Mouse (Mus musculus) liver, adult 2 months (tissue): ENCODE results near the gene Ubash3b. TPM values are rescaled to one million over a fixed set of nuclear protein-coding genes. Genes with fewer than 3 reads are reported as not detected.

ENCODE experiments used
- DNase-seq: peaks from one replicate; pipeline ENCODE4 v3.0.0-alpha.2; 2011; ENCODE audit warnings: low read depth, low spot score; ENCODE audit errors: extremely low read depth
- H3K27ac ChIP-seq: fragments of 200-500 bp; replicated peaks from 2 replicates; pipeline ENCODE4 v1.5.1; 2012; ENCODE audit warnings: low read depth, mild to moderate bottlenecking, control low read depth, inconsistent platforms, low read length; ENCODE audit not compliant: insufficient read depth
- H3K27me3 ChIP-seq: fragments of 200-500 bp; 2 replicates; pipeline ENCODE4 v1.6.1; 2012; ENCODE audit warnings: mild to moderate bottlenecking, moderate library complexity, low read length, inconsistent platforms; ENCODE audit not compliant: control insufficient read depth, insufficient read depth
- H3K36me3 ChIP-seq: fragments of 200-500 bp; 2 replicates; pipeline ENCODE4 v1.6.1; 2012; ENCODE audit warnings: low read length, inconsistent platforms; ENCODE audit not compliant: control insufficient read depth, insufficient read depth
- H3K4me1 ChIP-seq: fragments of 200-500 bp; 2 replicates; pipeline ENCODE4 v1.6.1; 2011; ENCODE audit warnings: low read length; ENCODE audit not compliant: control insufficient read depth, insufficient read depth
- H3K4me3 ChIP-seq: fragments of 200-500 bp; 2 replicates; pipeline ENCODE4 v1.5.1; 2011; ENCODE audit warnings: low read depth, mild to moderate bottlenecking, control low read depth, low read length, moderate library complexity; ENCODE audit not compliant: insufficient read depth
- H3K79me2 ChIP-seq: fragments of 200-500 bp; 2 replicates; pipeline ENCODE4 v1.6.1; 2012; ENCODE audit warnings: inconsistent platforms, mild to moderate bottlenecking, low read length, moderate library complexity; ENCODE audit not compliant: control insufficient read depth, insufficient read depth
- H3K9ac ChIP-seq: fragments of 200-500 bp; 2 replicates; pipeline ENCODE4 v1.6.1; 2012; ENCODE audit warnings: low read depth, mild to moderate bottlenecking, control low read depth, inconsistent platforms, low read length
- CTCF ChIP-seq: fragments of 200-500 bp; IDR thresholded peaks from 2 replicates; pipeline ENCODE4 v1.5.1; 2011; ENCODE audit warnings: low read depth, low read length, control low read depth
- POLR2A ChIP-seq: fragments of 200-500 bp; IDR thresholded peaks from 2 replicates; pipeline ENCODE4 v1.6.1; 2011; ENCODE audit warnings: low read length, control low read depth; ENCODE audit not compliant: insufficient read depth; ENCODE audit errors: extremely low read depth
- WGBS: fragments of 180-500 bp; shearing (Covaris S2); methylation state at CpG from one replicate; pipeline ENCODE4 v1.1.7; 2018; 5-methylcytosine and 5-hydroxymethylcytosine counted together
- polyA plus RNA-seq: library from polyadenylated mRNA; depleted of rRNA; stranded (reverse); fragments of >200 nt; gene quantifications from 2 replicates; pipeline ENCODE4 v1.2.3, GENCODE M21; 2012
- total RNA-seq: library from RNA; depleted of rRNA; stranded (reverse); fragments of >200 nt; gene quantifications from 2 replicates; pipeline ENCODE4 v1.2.3, GENCODE M21; 2014

Gene Ubash3b
- total and polyA plus RNA-seq, 2 experiments: 0.65 to 0.76 TPM

DNA sequence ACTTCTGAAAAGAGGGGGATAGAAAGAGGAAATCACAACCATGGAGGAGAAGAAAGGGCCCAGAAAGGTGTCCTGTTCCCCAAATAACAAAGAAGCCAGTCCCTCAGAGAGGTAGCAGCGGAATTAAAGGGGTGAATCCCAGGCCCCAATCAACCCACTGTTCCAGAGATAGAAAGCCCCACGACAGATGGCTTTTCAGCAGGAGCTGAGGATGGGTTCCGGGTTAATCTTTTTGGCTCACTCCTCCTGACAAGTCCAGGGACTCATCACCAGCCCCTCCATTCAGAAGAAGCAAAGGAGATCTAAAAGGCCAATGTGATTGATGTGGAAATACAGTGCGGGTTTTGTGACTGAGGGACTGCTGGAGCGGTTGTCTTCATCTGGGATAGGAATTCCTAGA lies 117.9 kb downstream of the Ubash3b start:
- H3K36me3 ChIP-seq: no peaks in the 10 kb centered on the region
- H3K4me3 ChIP-seq: no peak overlapping the region
- TF ChIP-seq POLR2A (no peak), CTCF (no peak)
- no peaks in the 10 kb centered on the region for H3K4me1 ChIP-seq
- no peaks in the 10 kb centered on the region for H3K79me2 ChIP-seq
- no peak overlapping the region for H3K27ac ChIP-seq
- H3K9ac ChIP-seq: no peak overlapping the region
- H3K27me3 ChIP-seq: no peaks in the 10 kb centered on the region
- WGBS: 93% methylated on average over 5 of the region's 5 CpGs
- no peak for DNase-seq

DNA sequence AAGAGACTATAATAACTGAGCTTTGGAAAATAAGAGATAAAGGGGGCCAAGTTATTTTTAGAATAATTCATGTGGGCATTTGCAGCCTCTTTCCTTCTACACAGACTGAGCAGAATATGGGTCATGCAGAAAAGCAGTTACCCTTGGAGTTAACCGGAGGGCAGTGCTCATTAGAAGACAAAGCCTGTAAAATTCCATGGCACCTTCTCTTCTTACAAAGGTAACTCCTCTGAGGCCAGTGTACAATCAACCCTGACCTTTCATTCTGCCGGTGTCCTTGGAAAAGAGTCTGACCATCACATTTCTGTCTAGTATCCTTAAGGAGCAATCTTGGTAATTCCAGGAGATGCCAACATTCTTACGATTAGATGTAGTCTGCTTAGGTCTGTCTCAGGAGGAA lies 120.1 kb downstream of the Ubash3b start:
- DNase-seq: no peak
- no peaks in the 10 kb centered on the region for H3K4me1 ChIP-seq
- H3K27me3 ChIP-seq: no peaks in the 10 kb centered on the region
- H3K27ac ChIP-seq: no peak overlapping the region
- no peaks in the 10 kb centered on the region for H3K36me3 ChIP-seq
- H3K9ac ChIP-seq: no peak overlapping the region
- 87% methylated on average over 3 of the region's 3 CpGs for WGBS
- no peak overlapping the region for H3K4me3 ChIP-seq
- TF ChIP-seq CTCF (no peak), POLR2A (no peak)
- H3K79me2 ChIP-seq: no peaks in the 10 kb centered on the region

DNA sequence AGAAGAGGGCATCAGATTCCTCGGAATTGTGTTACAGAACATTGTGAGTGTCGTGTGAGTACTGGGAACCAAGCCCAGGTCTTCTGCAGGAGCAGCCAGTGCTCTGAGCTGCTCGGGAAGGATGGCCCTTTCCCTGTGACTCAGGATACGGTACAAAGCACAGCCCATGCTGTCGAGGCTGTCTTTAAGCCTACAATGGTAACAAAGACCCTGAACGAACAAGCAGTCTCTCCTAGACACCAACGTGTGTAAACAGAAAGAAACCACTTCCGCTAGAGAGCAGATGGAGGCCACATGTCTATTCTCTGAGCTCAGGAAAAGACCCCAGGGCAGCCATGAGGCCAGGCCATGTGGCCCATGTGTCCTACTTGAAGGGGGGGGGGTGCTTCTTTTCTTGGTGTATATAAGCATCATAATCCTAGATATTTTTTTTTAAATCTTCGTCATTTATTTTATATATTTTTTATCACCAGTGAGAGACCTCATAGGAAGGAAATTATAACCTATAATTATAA lies 123.3 kb downstream of the Ubash3b start:
- 78% methylated on average over 9 of the region's 9 CpGs for WGBS
- no peak for DNase-seq
- TF ChIP-seq POLR2A (no peak), CTCF (no peak)

DNA sequence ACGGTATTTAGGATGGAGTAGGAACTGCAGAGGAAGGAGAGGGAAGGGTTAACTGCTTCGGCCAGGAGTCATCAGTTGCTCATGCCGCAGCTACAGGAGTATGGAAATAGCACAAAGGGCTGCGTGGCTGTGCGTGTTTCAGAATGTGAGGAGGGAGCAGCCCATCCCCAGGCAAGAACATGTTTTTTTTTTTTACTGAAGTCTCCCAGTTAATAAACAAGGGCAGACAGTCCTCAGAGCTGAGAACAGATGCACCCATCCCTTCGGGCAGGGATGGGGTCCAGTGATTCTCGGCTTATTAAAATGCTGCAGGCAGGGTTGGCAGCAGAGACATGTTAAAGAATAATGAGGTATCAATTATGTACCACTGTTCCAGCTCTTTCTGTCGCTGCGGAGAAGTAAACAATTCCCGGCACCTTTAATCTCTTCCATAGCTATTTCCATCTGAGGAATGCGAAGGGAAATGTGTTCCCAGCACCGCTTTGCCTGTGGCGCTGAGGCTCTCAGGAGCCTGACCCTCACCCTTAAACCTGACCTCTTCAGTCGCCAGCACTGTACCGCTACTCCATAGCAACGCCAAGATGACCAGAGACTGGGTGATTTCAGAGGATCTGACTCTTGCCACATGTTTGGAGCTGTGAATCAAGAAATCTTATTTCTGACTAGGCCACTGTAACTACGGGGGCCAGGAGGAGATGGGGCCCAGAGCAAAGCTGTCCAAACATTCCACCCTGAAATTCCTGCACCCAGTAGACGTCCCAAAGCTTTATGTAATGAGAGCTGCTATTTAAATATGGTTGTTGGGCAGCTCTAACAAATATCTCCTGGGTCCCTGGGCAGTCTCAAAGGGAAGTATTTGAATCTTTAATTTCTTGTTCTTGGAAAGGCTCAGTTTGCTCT lies 129.7 kb downstream of the Ubash3b start:
- no peaks in the 10 kb centered on the region for H3K36me3 ChIP-seq
- no peaks in the 10 kb centered on the region for H3K27me3 ChIP-seq
- TF ChIP-seq CTCF: no peak
- no peak for TF ChIP-seq POLR2A

More for the DNA sequence above, 123.3 kb downstream of the Ubash3b start:
- Histone ChIP-seq H3K4me3 (no peak overlapping the region), H3K9ac (no peak overlapping the region), H3K4me1 (no peaks in the 10 kb centered on the region), H3K79me2 (no peaks in the 10 kb centered on the region), H3K36me3 (no peaks in the 10 kb centered on the region), H3K27ac (no peak overlapping the region), H3K27me3 (no peaks in the 10 kb centered on the region)

DNA sequence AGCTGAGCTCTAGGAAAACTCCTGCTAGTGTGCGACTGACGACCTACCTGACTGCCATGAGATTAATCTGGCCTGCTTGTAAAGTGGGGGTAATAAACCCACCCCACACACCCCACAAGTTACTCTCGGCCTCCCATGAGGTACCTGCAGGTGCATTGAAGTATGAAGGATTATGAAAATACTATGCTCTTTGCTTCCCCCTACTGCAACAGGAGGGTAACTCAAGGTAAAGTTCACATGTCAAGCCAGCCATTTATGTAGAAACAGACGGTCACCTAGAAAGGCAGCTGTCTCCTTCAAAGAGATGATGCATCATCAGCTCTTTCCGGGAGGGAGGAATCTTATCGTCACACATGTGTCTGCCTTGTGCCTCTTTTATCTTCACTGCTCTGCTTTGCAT lies 131.7 kb downstream of the Ubash3b start:
- TF ChIP-seq CTCF (no peak), POLR2A (no peak)
- H3K27ac ChIP-seq: no peak overlapping the region

More for the DNA sequence above, 129.7 kb downstream of the Ubash3b start:
- 60% methylated on average over 18 of the region's 18 CpGs for WGBS
- Histone ChIP-seq H3K9ac (no peak overlapping the region), H3K4me1 (no peaks in the 10 kb centered on the region), H3K27ac (no peak overlapping the region), H3K4me3 (no peak overlapping the region), H3K79me2 (no peaks in the 10 kb centered on the region)
- DNase-seq: no peak

DNA sequence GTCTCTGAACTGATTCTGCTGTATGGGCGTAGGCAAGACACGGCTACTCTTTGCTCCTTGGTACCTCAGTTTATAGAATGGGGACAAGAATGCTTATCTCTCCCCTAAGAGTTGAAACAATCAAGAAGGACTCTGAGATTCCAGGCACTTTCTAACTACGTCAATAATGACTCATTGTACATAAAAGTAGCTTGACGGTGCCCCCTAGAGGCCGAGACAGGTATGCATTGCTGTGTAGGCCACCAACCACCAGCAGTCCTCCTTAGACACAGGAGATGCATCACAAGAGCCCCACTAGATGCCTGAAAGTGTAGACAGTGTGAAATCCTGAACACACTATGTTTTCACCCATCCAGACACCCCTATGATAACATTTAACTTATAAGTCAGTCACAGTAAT lies 133.0 kb downstream of the Ubash3b start:
- no peaks in the 10 kb centered on the region for H3K79me2 ChIP-seq
- H3K9ac ChIP-seq: no peak overlapping the region
- H3K36me3 ChIP-seq: no peaks in the 10 kb centered on the region
- no peak overlapping the region for H3K27ac ChIP-seq
- no peaks in the 10 kb centered on the region for H3K4me1 ChIP-seq
- H3K4me3 ChIP-seq: no peak overlapping the region
- H3K27me3 ChIP-seq: no peaks in the 10 kb centered on the region
- TF ChIP-seq POLR2A (no peak), CTCF (peak; percentile 69)
- WGBS: 44% methylated on average over 5 of the region's 5 CpGs
- DNase-seq: peak; percentile 14

More for the DNA sequence above, 131.7 kb downstream of the Ubash3b start:
- no peak overlapping the region for H3K4me3 ChIP-seq
- no peaks in the 10 kb centered on the region for H3K36me3 ChIP-seq
- no peak overlapping the region for H3K9ac ChIP-seq
- H3K4me1 ChIP-seq: no peaks in the 10 kb centered on the region
- no peak for DNase-seq
- H3K27me3 ChIP-seq: no peaks in the 10 kb centered on the region
- 77% methylated on average over 6 of the region's 6 CpGs for WGBS
- no peaks in the 10 kb centered on the region for H3K79me2 ChIP-seq
